Comparison of ENCODE assay signal across 8 mouse cellular contexts in genomic region chr6:82585396-82585795, GRCm38 (mm10).
"Had no signal": no experiment of that assay in that cellular context is flagged by ENCODE, and none has a peak within 500 bp of the region (broad histone marks: within the 10 kb centered on the region; RNA-seq: fewer than 3 reads in every experiment).

No protein-coding gene starts in this region.

- DNase-seq: kidney, adult 2 months; kidney, postnatal 25 days; layer of hippocampus, adult 9-11 months; liver, postnatal 0 days; lung, embryonic 14.5 days; retina, postnatal 1 day; thymus, adult 2 months; thymus, postnatal 25 days had no signal
